8 mouse cellular contexts compared by ENCODE assay signal in the genomic region with DNA sequence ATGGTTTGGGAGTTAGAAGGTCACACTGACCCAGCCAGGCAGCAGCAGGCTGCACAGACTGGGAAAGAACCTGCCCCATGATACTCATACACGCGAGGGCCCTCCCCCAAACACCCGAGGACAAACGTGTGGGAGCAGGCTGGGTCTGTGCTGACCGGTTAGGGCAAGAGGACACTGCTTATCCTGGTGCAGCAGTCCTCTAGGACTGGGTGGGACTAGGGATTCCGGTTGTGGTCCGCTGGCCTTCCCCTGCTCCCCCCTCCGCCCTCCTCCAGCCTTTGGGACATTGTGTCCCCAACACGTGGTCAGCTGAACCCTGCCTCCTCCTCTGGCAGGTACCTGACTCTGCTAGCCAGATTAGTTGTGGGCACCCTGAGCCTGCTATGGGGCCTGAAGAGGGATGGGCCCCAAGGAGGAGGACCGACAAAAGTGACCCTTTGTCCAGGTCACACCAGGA. TPM values are rescaled to one million over a fixed set of nuclear protein-coding genes. Genes with fewer than 3 reads are reported as not detected.
DNase-seq lines count a peak whose midpoint lies in the region; ATAC-seq lines count a peak whose summit lies in the region.

No protein-coding gene starts in this region.

- 31% methylated on average over 10 of the region's 10 CpGs for WGBS in forebrain, embryonic 10.5 days
- 28% methylated on average over 10 of the region's 10 CpGs for WGBS in forebrain, embryonic 14.5 days
- WGBS in limb, embryonic 10.5 days = 34% methylated on average over 10 of the region's 10 CpGs

- peaks cover 17% of the 10 kb centered on the region for H3K27me3 ChIP-seq in forebrain, embryonic 10.5 days (ENCODE audit: poor library complexity, severe bottlenecking)
- H3K27me3 ChIP-seq in forebrain, embryonic 14.5 days (replicated peaks; ENCODE audit: control insufficient read depth, insufficient read depth, low read length) = no peaks in the 10 kb centered on the region
- H3K27me3 ChIP-seq in limb, embryonic 10.5 days (ENCODE audit: low read depth, poor library complexity, severe bottlenecking) = peaks cover 10% of the 10 kb centered on the region

- H3K36me3 ChIP-seq in forebrain, embryonic 10.5 days (replicated peaks) = no peaks in the 10 kb centered on the region
- no peaks in the 10 kb centered on the region for H3K36me3 ChIP-seq in forebrain, embryonic 14.5 days (ENCODE audit: control insufficient read depth, insufficient read depth, low read length)
- H3K36me3 ChIP-seq in limb, embryonic 10.5 days = no peaks in the 10 kb centered on the region

- ATAC-seq in forebrain, embryonic 14.5 days = no peak
- no peak for ATAC-seq in frontal cortex, adult (ENCODE audit: low TSS enrichment)
- ATAC-seq in cerebellum, adult (ENCODE audit: insufficient number of reproducible peaks, low FRiP score, low TSS enrichment) = no peak

- H3K9ac ChIP-seq in forebrain, embryonic 14.5 days (ENCODE audit: low read length) = no peak overlapping the region

- H3K4me2 ChIP-seq in forebrain, embryonic 14.5 days (ENCODE audit: low read length) = no peak overlapping the region

- peak overlapping the region; percentile 40 for H3K4me3 ChIP-seq in forebrain, embryonic 10.5 days
- no peak overlapping the region for H3K4me3 ChIP-seq in forebrain, embryonic 14.5 days (ENCODE audit: low read depth, low read length)
- H3K4me3 ChIP-seq in limb, embryonic 10.5 days = peak overlapping the region; percentile 18; the same call in 1 of the 2 replicates

- H3K9me3 ChIP-seq in forebrain, embryonic 10.5 days = no peaks in the 10 kb centered on the region
- H3K9me3 ChIP-seq in forebrain, embryonic 14.5 days (replicated peaks; ENCODE audit: control insufficient read depth, low read length) = no peaks in the 10 kb centered on the region
- H3K9me3 ChIP-seq in limb, embryonic 10.5 days (replicated peaks) = no peaks in the 10 kb centered on the region

- no peak for DNase-seq in forebrain, embryonic 10.5 days (ENCODE audit: extremely low spot score, low spot score)
- no peak for DNase-seq in forebrain, embryonic 14.5 days (ENCODE audit: low spot score)
- peak; percentile 29 to 52 for DNase-seq in urinary bladder, postnatal 36 days (ENCODE audit: low spot score in 2 of 2)
- no peak for DNase-seq in urinary bladder, postnatal 25 days (ENCODE audit: low spot score)
- DNase-seq in limb, embryonic 10.5 days (ENCODE audit: low spot score) = no peak
- no peak for DNase-seq in spleen, postnatal 36 days (ENCODE audit: low spot score in 2 of 2)

- H3K4me1 ChIP-seq in forebrain, embryonic 10.5 days = peaks cover 14% of the 10 kb centered on the region
- no peaks in the 10 kb centered on the region for H3K4me1 ChIP-seq in forebrain, embryonic 14.5 days (ENCODE audit: control insufficient read depth, insufficient read depth, low read length)
- H3K4me1 ChIP-seq in limb, embryonic 10.5 days = peaks cover 12% of the 10 kb centered on the region

- 0 out of 2 replicates have a peak overlapping the region, but pooled peaks have one; percentile 20 for H3K27ac ChIP-seq in forebrain, embryonic 10.5 days
- no peak overlapping the region for H3K27ac ChIP-seq in forebrain, embryonic 14.5 days (ENCODE audit: low read depth, low read length)
- H3K27ac ChIP-seq in limb, embryonic 10.5 days = 0 out of 2 replicates have a peak overlapping the region, but pooled peaks have one; percentile 3

RNA-seq across cellular contexts. Expression of a gene that starts 13.7 kb away (rescaled TPM):
- polyA plus RNA-seq in forebrain, embryonic 10.5 days (2016; fragmentation: Nextera tagmentation; extraction: Ambion mirVana) = 40.3 and 43.6 TPM in 2 replicates
- polyA plus RNA-seq in forebrain, embryonic 14.5 days (2014; fragmentation: Nextera tagmentation; extraction: Ambion mirVana) = 49.1 and 52.9 TPM in 2 replicates
- polyA plus RNA-seq in limb, embryonic 10.5 days (2016; fragmentation: Nextera tagmentation; extraction: Ambion mirVana) = 46.6 and 48.2 TPM in 2 replicates

RNA-seq across cellular contexts. Expression of a gene that starts 56.2 kb away (rescaled TPM):
- polyA plus RNA-seq in forebrain, embryonic 10.5 days (2016; fragmentation: Nextera tagmentation; extraction: Ambion mirVana) = 96.5 and 103 TPM in 2 replicates
- polyA plus RNA-seq in forebrain, embryonic 14.5 days (2014; fragmentation: Nextera tagmentation; extraction: Ambion mirVana) = 65.5 and 65.8 TPM in 2 replicates
- 98.5 and 99.0 TPM in 2 replicates for polyA plus RNA-seq in limb, embryonic 10.5 days (2016; fragmentation: Nextera tagmentation; extraction: Ambion mirVana)

RNA-seq across cellular contexts. Expression of a gene that starts 56.5 kb away (rescaled TPM):
- polyA plus RNA-seq in forebrain, embryonic 10.5 days (2016; fragmentation: Nextera tagmentation; extraction: Ambion mirVana) = 10.6 and 11.4 TPM in 2 replicates
- polyA plus RNA-seq in forebrain, embryonic 14.5 days (2014; fragmentation: Nextera tagmentation; extraction: Ambion mirVana) = 8.4 and 8.8 TPM in 2 replicates
- polyA plus RNA-seq in limb, embryonic 10.5 days (2016; fragmentation: Nextera tagmentation; extraction: Ambion mirVana) = 10.8 and 12.3 TPM in 2 replicates

Comparison
In these comparisons a context has a peak if more than half of its experiments do, and no peak if none do; other contexts are left out.
1. DNase-seq: peak in urinary bladder, postnatal 36 days (2 of 2); none in forebrain, embryonic 10.5 days (single experiment), forebrain, embryonic 14.5 days (single experiment), urinary bladder, postnatal 25 days (single experiment), limb, embryonic 10.5 days (single experiment) and spleen, postnatal 36 days (0 of 2).